Mouse (Mus musculus) heart, embryonic 16.5 days (tissue): ENCODE measurements around the gene Abcc10. TPM values are rescaled to one million over a fixed set of nuclear protein-coding genes. Genes with fewer than 3 reads are reported as not detected.

ENCODE experiments used
- ATAC-seq: fragments of 200-750 bp; cut with Nextera tagmentation; replicated peaks from 2 replicates; pipeline ENCODE4 v1.8.0; 2017; ENCODE audit warnings: moderate number of reproducible peaks; ENCODE audit not compliant: insufficient read depth, low FRiP score; ENCODE audit errors: extremely low read depth
- H3K27ac ChIP-seq: fragments of 300-500 bp; sonication (generic); 2 replicates; pipeline ENCODE4 v1.5.1; 2014; ENCODE audit warnings: mild to moderate bottlenecking, low read length, control low read depth, moderate library complexity
- H3K27me3 ChIP-seq: fragments of 300-500 bp; sonication (generic); 2 replicates; pipeline ENCODE4 v1.6.1; 2014; ENCODE audit warnings: low read length, mixed read lengths; ENCODE audit not compliant: control insufficient read depth, insufficient read depth
- H3K36me3 ChIP-seq: fragments of 300-500 bp; sonication (generic); 2 replicates; pipeline ENCODE4 v1.6.1; 2014; ENCODE audit not compliant: control insufficient read depth, insufficient read depth
- H3K4me1 ChIP-seq: fragments of 300-500 bp; sonication (generic); 2 replicates; pipeline ENCODE4 v1.6.1; 2014; ENCODE audit warnings: low read length, mixed read lengths; ENCODE audit not compliant: control insufficient read depth, insufficient read depth
- H3K4me2 ChIP-seq: fragments of 300-500 bp; sonication (generic); 2 replicates; pipeline ENCODE4 v1.6.1; 2014; ENCODE audit warnings: low read depth, mild to moderate bottlenecking, control low read depth, low read length
- H3K4me3 ChIP-seq: fragments of 300-500 bp; sonication (generic); 2 replicates; pipeline ENCODE4 v1.5.1; 2014; ENCODE audit warnings: mild to moderate bottlenecking, control low read depth, low read length
- H3K9ac ChIP-seq: fragments of 300-500 bp; sonication (generic); 2 replicates; pipeline ENCODE4 v1.6.1; 2014; ENCODE audit warnings: low read length, control low read depth
- H3K9me3 ChIP-seq: fragments of 300-500 bp; sonication (generic); replicated peaks from 2 replicates; pipeline ENCODE4 v1.6.1; 2016; ENCODE audit warnings: low read length; ENCODE audit not compliant: control insufficient read depth
- WGBS: fragments of 180-500 bp; shearing (Covaris S2); extraction: QIAGEN DNeasy Blood & Tissue Kit; methylation state at CpG from one replicate; pipeline ENCODE4 v1.1.7; 2014; 5-methylcytosine and 5-hydroxymethylcytosine counted together
- polyA plus RNA-seq: library from polyadenylated mRNA; unstranded; fragments of >200 nt; fragmentation: Nextera tagmentation; extraction: Ambion mirVana; gene quantifications from 2 replicates; pipeline ENCODE4 v1.2.1, GENCODE M21; 2015

Abcc10 gene
- polyA plus RNA-seq, 1 experiment from 2014 or later: 4.9 TPM

DNA sequence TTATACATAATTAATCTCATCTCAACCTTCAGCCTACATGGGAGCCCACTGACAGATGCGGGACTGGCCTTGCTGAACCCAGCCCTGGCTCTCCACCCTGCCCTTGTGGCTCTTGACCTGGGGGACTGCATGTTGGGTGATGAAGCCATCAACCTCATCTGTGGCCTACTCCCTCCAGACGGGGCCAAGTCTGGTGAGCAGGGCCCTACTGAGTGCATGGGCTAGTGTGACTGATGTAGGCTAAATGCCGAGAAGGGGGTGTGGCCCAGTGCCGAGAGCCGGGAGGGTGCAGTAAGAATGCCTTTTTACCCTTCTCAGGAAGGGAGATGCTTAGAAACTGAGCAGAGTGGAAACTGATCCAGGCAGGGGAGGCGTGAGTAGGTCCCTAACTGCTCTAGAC is 73.0 kb downstream of the Abcc10 start:
- Histone ChIP-seq H3K4me2 (no peak overlapping the region), H3K9ac (no peak overlapping the region), H3K27ac (no peak overlapping the region), H3K27me3 (peaks cover 16% of the 10 kb centered on the region), H3K36me3 (peaks cover 48% of the 10 kb centered on the region), H3K4me3 (no peak overlapping the region), H3K9me3 (0 out of 2 replicates have a peak, but pooled peaks cover 3% of the 10 kb centered on the region), H3K4me1 (peaks cover 5% of the 10 kb centered on the region)
- WGBS: 32% methylated on average over 6 of the region's 6 CpGs
- ATAC-seq: no peak

DNA sequence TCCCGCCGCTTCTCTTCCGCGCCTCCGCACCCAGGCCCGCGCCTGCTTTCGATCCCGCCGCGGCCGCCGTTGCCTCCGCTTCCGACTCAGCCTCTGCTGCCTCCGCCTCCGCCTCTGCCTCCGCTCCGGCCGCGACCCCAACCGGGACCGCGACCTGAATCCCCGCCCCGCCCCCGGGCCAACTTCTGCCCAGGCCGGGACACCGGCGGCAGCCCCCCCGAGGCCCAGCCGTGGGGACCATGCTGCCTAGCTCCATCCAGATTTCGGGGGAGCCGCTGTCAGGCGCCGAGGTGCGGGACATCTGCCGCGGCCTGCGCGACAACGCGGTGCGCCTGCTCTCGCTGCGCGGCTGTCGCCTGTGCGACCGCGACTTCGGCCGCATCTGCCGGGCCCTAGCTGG is 74.0 kb downstream of the Abcc10 start:
- ATAC-seq: no peak; the same call in 1 of the 2 replicates

DNA sequence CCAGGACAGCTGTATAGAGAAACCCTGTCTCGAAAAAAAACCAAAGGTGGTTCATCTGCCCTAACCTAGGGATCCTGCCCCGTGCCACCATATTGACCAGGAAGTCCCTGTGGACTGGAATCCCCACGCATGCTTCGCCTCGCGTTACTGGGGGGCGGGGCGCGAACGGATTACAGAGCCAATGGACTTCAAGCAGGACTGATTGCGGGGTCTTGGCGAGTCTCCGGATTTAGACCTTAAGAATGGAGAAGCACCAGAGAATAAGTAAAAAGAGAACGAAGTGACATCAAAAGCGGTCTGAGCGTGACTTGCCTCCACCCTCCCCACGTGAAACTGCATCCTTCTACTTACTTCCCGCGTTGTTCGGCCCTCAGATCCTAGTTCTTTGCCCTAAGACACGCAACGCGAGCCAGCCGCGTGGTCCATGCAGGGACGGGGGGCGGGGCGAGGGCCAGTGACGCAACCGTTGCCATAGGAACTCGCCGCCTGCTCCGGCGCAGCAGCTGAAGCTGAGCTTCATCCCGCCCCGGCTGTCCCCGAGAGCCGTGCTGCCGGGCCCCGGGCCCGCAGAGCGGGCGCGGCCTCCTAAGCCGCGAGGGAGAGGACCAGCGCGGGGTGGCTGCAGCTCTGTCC is 74.6 kb downstream of the Abcc10 start, which contains the start of gene Lrrc73:
TSS of gene Lrrc73 (plus strand) at position 80 of the 633 bp plus-strand sequence.
- Histone ChIP-seq H3K36me3 (peaks cover 36% of the 10 kb centered on the region), H3K4me1 (peaks cover 16% of the 10 kb centered on the region), H3K4me2 (peak within 1 kb of the TSS; percentile 100), H3K9ac (peak within 1 kb of the TSS; percentile 72), H3K27ac (no peak within 1 kb of the TSS), H3K9me3 (0 out of 2 replicates have a peak, but pooled peaks cover 3% of the 10 kb centered on the region), H3K27me3 (peaks cover 16% of the 10 kb centered on the region), H3K4me3 (peak within 1 kb of the TSS; percentile 78)
- WGBS: 2% methylated on average over 47 of the region's 48 CpGs
- peak; percentile 74 for ATAC-seq

More for the DNA sequence above, 74.0 kb downstream of the Abcc10 start:
- WGBS: under 1% methylated on average over 51 of the region's 54 CpGs
- 0 out of 2 replicates have a peak, but pooled peaks cover 3% of the 10 kb centered on the region for H3K9me3 ChIP-seq
- H3K27ac ChIP-seq: no peak overlapping the region
- H3K4me3 ChIP-seq: peak overlapping the region; percentile 78
- H3K4me1 ChIP-seq: peaks cover 11% of the 10 kb centered on the region
- peaks cover 41% of the 10 kb centered on the region for H3K36me3 ChIP-seq
- H3K27me3 ChIP-seq: peaks cover 16% of the 10 kb centered on the region
- peak overlapping the region; percentile 72 for H3K9ac ChIP-seq
- peak overlapping the region; percentile 100 for H3K4me2 ChIP-seq

Other genes with a start within 250 kb of the Abcc10 start
- gene Mrps18a, start 217.4 kb downstream of the Abcc10 start, polyA plus RNA-seq: 129 and 137 TPM in 2 replicates
- gene Rsph9, start 184.1 kb downstream of the Abcc10 start, polyA plus RNA-seq: 6.9 and 8.0 TPM in 2 replicates
- gene Mad2l1bp, start 174.8 kb downstream of the Abcc10 start, polyA plus RNA-seq: 32.7 and 39.4 TPM in 2 replicates
- gene Gtpbp2, start 167.3 kb downstream of the Abcc10 start, polyA plus RNA-seq: 36.9 and 42.6 TPM in 2 replicates
- 11.7 and 13.4 TPM in 2 replicates for gene Polh, start 125.7 kb downstream of the Abcc10 start, polyA plus RNA-seq
- gene Xpo5, start 125.6 kb downstream of the Abcc10 start, polyA plus RNA-seq: 20.5 and 20.6 TPM in 2 replicates
- gene Polr1c, start 80.3 kb downstream of the Abcc10 start, polyA plus RNA-seq: 46.3 and 47.8 TPM in 2 replicates
- gene Yipf3, start 80.3 kb downstream of the Abcc10 start, polyA plus RNA-seq: 78.4 and 89.3 TPM in 2 replicates
- gene Lrrc73, start 74.8 kb downstream of the Abcc10 start, polyA plus RNA-seq: 0.64 and 0.68 TPM in 2 replicates
- gene Tjap1, start 45.3 kb downstream of the Abcc10 start, polyA plus RNA-seq: 42.5 and 45.3 TPM in 2 replicates
- gene Dlk2, start 30.9 kb downstream of the Abcc10 start, polyA plus RNA-seq: 1.3 and 1.4 TPM in 2 replicates
- gene Zfp318, start 55.4 kb upstream of the Abcc10 start, polyA plus RNA-seq: 3.1 and 5.4 TPM in 2 replicates
- 20.2 and 37.5 TPM in 2 replicates for gene Crip3, start 100.6 kb upstream of the Abcc10 start, polyA plus RNA-seq
- 0.55 and 1.2 TPM in 2 replicates for gene Slc22a7, start 110.1 kb upstream of the Abcc10 start, polyA plus RNA-seq
- gene Ttbk1, start 159.3 kb upstream of the Abcc10 start, polyA plus RNA-seq: 0.07 and 0.14 TPM in 2 replicates
- gene Dnph1, start 168.4 kb upstream of the Abcc10 start, polyA plus RNA-seq: 28.0 and 29.6 TPM in 2 replicates
- 5.6 and 6.4 TPM in 2 replicates for gene Cul9, start 218.0 kb upstream of the Abcc10 start, polyA plus RNA-seq
- gene Srf, start 227.8 kb upstream of the Abcc10 start, polyA plus RNA-seq: 11.0 and 12.4 TPM in 2 replicates